Mouse (Mus musculus): Measurements from ENCODE around the gene Susd3.
A peak's percentile ranks its signal among the peaks of the same experiment; 100 is the strongest.

DNA sequence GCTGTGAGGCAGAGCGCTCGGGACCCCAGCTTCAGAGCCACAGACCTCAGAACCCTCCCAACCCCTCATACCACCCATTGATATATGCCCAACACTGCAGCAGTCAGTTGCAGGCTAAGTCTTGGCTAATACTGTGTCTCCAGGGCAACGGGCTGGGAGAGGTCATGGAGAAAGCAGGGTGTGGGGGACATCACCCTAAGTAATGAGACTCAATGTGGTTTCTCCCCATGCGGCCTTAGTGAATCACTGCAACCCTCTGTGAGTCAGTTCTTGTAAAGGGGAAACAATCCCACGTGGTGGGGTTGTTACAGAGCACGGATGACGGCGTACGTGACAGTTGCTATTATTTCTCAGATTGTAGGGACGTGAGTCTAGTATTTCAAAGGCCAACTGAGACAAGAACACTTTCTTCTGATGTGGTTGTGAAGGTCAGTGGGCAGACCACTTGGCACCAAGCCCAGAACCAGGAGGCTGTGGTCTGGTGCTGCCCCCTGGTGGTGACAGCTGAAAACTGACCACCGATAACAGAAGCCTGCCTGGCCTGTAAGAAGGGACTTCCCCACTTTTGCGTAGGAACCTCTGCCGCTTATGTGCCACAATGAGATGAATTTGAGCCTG, 43.0 kb downstream of the Susd3 start:
- TF ChIP-seq CTCF (IDR thresholded peaks at IDR 0.05; ENCODE audit: extremely low read depth, insufficient read depth, low read length) (peak; percentile 87), POLR2A (IDR thresholded peaks at IDR 0.05; ENCODE audit: extremely low read depth, insufficient read depth, low read length) (no peak)

Measured in cortical plate, adult 2 months (tissue).